Mouse (Mus musculus): ENCODE measurements around the gene Olfr906.

The Olfr906 gene

DNA sequence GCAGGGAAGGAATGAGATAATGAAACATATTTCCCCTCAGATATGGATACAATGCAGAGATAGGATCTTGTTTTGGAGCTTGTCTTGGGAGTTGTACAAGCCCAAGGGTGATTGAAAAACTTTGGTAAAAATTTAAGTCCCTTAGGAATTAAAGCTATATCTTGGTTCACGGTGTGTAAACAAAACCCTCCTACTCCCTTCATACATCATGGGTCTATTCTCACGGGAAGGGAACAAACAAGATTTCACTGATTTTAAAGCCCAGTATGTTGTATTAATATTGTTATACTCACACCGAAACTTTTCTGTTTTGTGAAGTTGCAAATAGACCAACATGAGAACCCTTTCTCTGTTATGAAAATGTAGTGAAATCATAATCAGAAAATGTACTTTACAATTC lies at the start of gene Olfr906:
Olfr906 (plus strand) TSS at position 301 of the 400 bp plus-strand sequence.
- DNase-seq (ENCODE audit: extremely low read depth, low read depth) = no peak

DNA sequence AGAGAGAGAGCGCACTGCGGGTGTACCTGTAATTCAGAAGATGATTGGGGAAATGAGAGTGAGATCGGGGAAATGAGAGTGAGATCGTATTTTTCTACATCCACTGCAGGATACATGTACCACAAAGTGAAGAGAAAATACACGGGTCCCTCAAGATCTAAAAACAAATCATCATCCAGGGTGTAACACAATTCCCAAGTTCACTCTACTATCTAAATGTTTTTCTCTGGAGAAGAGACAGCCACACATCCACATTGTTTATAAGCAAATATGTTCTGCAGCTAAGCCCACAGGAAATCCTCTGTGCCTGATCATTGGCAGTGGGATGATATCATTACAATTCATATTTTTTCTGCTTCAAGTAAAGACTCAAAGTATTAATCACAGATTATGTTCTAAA lies 39.5 kb upstream of the Olfr906 start, which contains the start of gene Olfr902:
Olfr902 (plus strand) TSS at position 301 of the 400 bp plus-strand sequence.
- no peak for DNase-seq (ENCODE audit: extremely low read depth, low read depth)

DNA sequence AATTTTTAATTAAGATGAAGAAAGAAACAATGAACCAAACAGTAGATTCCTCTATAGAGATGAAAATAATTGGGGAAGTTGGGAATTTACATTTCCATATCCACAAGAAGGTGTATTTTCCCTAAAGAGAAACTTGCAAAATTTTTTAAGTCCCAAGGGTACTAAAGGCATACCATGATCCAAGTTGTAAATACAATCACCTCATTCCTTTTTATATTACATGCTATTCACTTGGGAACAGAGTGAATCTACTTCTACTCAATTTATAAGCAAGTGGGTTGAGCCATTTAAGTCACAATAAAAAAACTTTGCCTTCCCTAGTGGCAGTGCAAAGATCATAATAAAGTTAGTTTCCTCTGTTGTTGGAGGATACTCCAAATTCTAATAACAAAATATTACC lies 24.0 kb upstream of the Olfr906 start, which contains the start of gene Olfr904:
Olfr904 (plus strand) TSS at position 301 of the 400 bp plus-strand sequence.
- DNase-seq (ENCODE audit: extremely low read depth, low read depth) = no peak

DNA sequence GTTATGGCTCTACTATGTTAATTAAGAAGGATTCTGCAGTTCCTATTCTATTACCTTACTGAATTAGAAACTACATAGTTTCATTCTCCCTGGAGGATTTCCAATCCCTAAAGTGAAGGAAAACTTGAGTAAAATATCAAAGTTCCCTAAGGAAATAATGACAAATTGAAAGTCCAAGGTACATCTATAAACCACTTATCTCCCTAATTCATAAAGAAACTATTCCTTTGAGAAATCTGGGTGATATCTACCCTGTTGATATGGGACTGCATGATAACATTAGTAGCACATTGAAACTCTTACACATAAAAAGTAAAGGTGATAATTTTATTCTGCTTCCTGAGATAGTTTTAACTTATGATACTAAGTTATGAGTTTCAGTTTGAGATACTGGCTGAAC lies 16.1 kb upstream of the Olfr906 start, which contains the start of gene Olfr905:
Olfr905 (plus strand) TSS at position 301 of the 400 bp plus-strand sequence.
- no peak for DNase-seq (ENCODE audit: extremely low read depth, low read depth)

DNA sequence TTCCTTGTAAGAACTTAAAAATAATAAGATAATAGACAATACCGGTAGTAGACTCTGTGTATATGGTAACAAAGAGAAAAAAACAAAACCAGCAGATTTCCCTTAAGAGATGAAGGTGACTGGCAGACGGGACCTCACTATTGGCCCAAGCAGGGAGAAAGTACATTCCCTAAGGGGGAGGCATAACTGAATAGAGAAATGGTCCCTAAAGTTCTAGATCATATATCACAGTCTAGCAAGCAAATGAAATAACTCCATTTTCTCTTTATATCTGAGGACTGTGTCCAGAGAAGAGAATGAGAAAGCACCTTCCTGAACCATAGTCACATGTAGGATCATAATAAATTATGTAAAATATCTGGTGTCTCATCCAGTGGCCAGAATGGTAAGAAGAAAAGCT lies 8.6 kb downstream of the Olfr906 start, which contains the start of gene Olfr907:
Olfr907 (plus strand) TSS at position 301 of the 400 bp plus-strand sequence.
- no peak for DNase-seq (ENCODE audit: extremely low read depth, low read depth)

DNA sequence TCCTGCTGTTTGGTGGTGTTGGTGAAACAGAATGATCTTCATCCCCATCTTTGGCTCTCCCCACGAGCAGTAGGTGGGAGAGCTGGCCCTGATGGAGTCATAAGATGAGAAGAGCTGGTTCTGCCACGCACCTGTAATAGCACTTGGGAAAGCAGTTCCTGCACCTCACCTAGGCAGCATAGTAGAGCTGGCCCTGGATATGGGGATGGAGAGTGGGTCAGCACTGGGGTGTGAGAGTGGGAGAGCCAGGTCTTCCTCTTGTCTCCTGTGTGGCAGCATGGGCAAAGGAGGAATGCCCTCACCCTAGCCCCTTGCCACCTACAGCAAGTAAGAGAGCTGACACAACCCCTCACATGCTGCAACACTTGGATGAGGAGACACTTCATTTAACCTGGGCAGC lies 25.5 kb downstream of the Olfr906 start:
- no peak for DNase-seq (ENCODE audit: extremely low read depth, low read depth)

DNA sequence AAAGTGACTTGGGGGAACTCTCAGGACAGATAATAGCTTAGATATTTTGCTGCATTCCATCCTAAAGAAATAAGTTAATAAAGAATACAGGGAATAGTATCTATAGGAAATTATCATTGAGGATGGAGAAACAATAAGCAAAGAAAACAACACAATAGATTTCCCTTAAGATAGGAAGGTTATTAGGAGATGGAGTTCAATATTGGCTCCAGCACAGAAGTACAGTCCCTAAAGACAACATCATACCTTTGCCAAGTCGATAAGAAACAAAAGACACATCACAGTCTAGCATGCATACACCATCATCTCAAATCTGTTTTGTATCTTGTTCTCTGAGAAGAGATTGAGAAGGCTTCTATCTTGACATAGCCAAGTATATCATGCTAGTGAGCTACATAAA lies 34.4 kb downstream of the Olfr906 start, which contains the start of gene Olfr911-ps1:
Olfr911-ps1 (plus strand) TSS at position 301 of the 400 bp plus-strand sequence.
- no peak for DNase-seq (ENCODE audit: extremely low read depth, low read depth)

DNA sequence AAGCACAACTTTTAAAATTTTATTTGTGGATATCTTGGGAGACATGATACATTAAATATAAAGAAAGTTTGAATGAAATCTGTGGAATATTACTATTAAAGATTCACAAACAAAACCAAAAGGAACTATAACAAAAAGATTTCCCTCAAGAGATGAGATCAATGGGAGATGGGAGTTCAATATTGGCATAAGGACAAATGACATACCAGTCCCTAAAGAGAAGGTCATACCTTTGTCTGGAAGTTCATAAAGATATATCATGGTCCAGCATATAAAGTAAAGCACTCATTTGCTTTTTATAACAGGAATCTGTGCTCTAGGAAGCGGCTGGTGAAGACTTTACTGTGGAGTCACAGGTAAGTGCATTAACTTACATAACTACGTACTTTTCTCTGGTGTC lies 50.7 kb downstream of the Olfr906 start, which contains the start of gene Olfr910:
Olfr910 (plus strand) TSS at position 301 of the 400 bp plus-strand sequence.
- no peak for DNase-seq (ENCODE audit: extremely low read depth, low read depth)

Data from MEL-GATA-1-ER (cell line).